Mouse (Mus musculus) thymus, postnatal 0 days (tissue): ENCODE results near the gene Gm525. TPM values are rescaled to one million over a fixed set of nuclear protein-coding genes. Genes with fewer than 3 reads are reported as not detected.
"Not testable (repeated sequence)": the region's sequence is repeated elsewhere in the genome, so short reads cannot be mapped to it uniquely, and the experiment has no call there.

Source experiments
- DNase-seq: peaks from one replicate; pipeline ENCODE4 v3.0.0-alpha.2; 2015; ENCODE audit warnings: low spot score
- polyA plus RNA-seq: library from polyadenylated mRNA; unstranded; fragments of >200 nt; fragmentation: Nextera tagmentation; extraction: Ambion mirVana; gene quantifications from 2 replicates; pipeline ENCODE4 v1.2.1, GENCODE M21; 2015

The Gm525 gene
- 191 and 212 TPM in 2 replicates for polyA plus RNA-seq

GRCm38 (mm10) chr11:89073541-89073940 lies at the start of gene Gm525:
Gene Gm525 (plus strand): TSS chr11:89073841.
- no peak for DNase-seq

DNA sequence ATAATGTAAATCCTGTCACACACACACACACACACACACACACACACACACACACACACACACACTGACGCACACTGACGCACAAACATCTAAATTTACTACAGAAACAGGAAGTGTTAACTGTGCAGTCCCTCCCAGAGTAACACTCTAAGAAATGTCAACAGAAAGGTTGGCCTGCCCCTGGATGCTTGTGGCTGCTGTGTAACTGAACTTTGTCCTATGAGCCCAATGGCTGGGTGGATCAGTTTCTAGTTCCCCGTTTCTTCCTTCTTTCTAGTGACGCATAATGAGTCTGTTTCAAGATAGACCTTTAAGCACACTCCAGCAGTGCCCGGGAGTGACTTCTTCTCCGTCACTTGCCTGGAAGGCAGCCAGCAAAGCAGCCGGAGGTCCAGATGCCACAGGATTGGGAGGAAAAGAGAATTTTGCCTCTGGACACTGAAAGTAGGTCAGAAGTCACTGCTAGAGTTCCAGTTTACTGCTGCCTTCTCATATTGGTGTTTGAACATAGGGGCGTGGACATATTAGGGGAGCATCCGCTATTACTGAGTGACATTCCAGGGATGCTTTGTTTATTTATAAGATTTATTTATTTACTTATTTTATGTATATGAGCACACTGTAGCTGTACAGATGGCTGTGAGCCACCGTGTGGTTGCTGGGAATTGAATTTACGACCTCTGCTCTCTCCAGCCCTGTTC lies 49.3 kb upstream of the Gm525 start:
- peak; percentile 64 for DNase-seq

- DNase-seq: no peak
Observed at GRCm38 (mm10) chr11:89025603-89026002, 48.0 kb upstream of the Gm525 start.

GRCm38 (mm10) chr11:89026117-89026516 lies 47.5 kb upstream of the Gm525 start:
- no peak for DNase-seq

DNA sequence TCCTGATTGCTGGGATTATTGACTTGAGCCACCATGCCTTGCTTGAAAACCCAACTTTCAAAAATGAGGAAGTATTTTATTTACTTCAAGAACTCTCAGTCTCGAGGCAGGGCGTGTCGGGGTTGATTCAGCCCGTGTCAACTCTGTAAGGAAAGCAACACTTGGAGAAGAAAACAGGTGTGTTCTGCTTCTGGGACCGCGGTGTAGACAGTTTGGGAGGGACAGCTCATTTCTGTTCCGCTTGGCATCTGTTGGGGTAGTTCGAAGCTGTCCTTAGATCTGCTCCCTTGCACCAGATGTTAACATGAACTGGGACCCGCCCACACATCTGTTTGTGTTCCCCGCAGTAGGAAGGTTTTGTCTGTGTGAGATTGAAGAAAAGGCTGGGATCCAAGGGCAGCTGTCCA lies 45.7 kb upstream of the Gm525 start:
- peak; percentile 60 for DNase-seq

- peak; percentile 21 for DNase-seq
Observed at GRCm38 (mm10) chr11:89028871-89029405, 44.7 kb upstream of the Gm525 start.

DNA sequence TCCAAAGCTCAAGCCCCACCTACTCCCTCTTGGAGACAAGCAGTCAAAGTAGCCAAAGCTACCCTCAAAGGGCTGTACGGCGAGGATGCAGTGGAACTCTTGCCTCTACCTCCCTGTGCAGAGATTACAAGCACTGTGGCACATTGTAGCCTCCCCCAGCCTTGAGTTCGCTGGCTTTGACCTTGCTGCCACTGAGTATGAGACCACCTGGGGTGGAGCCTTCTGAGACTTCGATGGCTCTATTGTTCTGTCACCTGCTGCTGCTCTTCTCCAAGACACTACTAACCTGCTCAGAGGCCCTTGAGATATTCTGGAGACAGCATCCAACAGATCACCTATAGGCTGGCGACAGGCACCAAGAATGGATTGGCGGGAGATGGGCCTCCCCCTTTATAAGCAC lies 43.1 kb upstream of the Gm525 start:
- DNase-seq: no peak

- no peak for DNase-seq
Observed at GRCm38 (mm10) chr11:89031189-89031588, 42.5 kb upstream of the Gm525 start.

DNA sequence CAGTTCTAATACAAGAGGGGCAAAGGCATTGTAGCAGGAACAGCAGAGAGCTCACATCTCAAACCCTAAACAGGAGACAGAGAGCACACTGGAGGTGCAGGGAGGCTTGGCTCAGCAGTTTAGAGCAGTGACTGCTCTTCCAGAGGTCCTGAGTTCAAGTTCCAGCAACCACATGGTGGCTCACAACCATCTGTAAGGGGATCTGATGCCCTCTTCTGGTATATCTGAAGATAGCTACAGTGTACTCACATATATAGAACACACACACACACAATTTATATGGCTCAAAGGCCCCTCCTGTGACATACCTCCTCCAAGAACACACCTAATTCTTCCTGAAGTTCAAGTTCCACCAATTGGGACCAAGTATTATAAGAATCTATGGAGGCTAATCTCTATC lies 39.0 kb upstream of the Gm525 start:
- no peak for DNase-seq

- DNase-seq: no peak
Observed at GRCm38 (mm10) chr11:89035552-89035951, 38.1 kb upstream of the Gm525 start.

GRCm38 (mm10) chr11:89038496-89038895 lies 35.1 kb upstream of the Gm525 start:
- no peak for DNase-seq

- DNase-seq: peak; percentile 62
Observed at GRCm38 (mm10) chr11:89039325-89039724, 34.3 kb upstream of the Gm525 start.

- not testable (repeated sequence) for DNase-seq
Observed at GRCm38 (mm10) chr11:89041073-89041472, 32.6 kb upstream of the Gm525 start.

DNA sequence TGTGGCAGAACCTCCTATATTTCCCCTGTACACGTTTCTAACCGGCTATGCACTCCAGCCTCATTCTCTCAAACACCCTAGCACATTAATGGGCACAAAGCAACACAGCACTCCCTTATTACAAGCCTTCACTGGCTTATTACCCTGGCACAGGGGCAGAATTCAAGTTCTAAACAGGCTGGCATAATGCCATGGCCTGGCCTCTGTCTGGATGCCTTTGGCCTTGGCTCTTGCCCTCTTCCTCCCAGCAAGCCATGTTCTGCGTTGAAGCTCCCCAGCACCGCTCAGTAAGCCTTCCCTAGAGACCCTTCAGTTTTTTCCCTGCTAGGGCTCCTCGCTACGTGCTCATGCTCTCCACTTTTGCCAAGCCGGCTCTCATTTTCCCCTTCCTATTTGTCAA lies 30.6 kb upstream of the Gm525 start:
- no peak for DNase-seq

DNA sequence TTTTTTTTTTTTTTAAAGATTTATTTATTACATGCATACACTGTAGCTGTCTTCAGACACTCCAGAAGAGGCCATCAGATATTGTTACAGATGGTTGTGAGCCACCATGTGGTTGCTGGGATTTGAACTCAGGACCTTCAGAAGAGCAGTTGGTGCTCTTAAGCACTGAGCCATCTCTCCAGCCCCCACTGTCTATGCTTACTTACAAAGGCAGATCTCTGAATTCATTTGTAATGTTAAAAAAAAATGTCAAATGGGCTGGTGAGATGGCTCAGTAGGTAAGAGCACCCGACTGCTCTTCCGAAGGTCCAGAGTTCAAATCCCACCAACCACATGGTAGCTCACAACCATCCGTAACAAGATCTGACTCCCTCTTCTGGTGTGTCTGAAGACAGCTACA lies 28.1 kb upstream of the Gm525 start:
- DNase-seq: not testable (repeated sequence)

GRCm38 (mm10) chr11:89046021-89046420 lies 27.6 kb upstream of the Gm525 start:
- DNase-seq: no peak

DNA sequence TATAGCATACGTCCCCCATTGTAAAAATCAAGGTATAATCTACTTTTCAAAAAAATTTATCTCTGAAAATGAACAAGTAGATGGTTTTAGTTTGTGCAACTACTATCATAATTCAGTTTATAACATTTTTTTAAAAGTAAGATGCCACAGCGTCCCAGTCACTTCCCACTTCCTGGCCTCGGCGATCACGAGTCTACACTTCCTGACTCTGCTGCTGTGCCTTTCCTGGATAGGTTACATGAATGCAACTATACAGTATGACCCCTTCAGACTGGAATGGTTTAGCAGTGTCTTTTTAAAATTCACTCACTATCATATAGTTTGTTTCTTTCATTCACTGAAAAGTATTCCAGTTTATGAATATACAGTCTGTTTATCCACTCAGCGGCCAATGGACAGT lies 21.9 kb upstream of the Gm525 start:
- no peak for DNase-seq

- no peak for DNase-seq
Observed at GRCm38 (mm10) chr11:89055931-89056690, 17.5 kb upstream of the Gm525 start.

GRCm38 (mm10) chr11:89058515-89059270 lies 14.9 kb upstream of the Gm525 start:
- DNase-seq: peak; percentile 79

DNA sequence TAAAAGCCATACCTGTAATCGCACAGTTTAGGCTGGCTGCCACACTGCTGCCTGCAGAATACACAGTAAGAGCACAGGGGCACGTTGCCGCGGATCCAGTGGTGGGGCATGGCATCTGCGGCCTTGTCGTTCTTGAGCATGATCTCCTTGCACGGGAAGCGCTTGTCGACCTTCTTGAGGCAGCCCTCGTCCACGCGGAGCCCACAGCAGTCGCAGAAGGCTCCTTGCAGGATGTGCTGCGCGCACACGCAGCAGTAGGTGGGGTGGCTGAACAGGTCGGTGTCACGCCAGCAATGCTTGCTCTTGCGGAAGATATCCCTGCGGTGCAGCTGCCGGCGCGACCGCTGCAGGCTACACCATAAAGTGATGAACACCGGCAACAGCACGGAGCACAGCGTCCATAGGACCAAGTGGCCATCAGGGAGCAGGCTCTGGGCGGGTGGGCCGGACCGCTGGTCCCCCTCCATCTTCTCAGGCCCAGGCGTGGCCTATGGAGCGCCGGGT lies 13.7 kb upstream of the Gm525 start:
- peak; percentile 80 for DNase-seq

DNA sequence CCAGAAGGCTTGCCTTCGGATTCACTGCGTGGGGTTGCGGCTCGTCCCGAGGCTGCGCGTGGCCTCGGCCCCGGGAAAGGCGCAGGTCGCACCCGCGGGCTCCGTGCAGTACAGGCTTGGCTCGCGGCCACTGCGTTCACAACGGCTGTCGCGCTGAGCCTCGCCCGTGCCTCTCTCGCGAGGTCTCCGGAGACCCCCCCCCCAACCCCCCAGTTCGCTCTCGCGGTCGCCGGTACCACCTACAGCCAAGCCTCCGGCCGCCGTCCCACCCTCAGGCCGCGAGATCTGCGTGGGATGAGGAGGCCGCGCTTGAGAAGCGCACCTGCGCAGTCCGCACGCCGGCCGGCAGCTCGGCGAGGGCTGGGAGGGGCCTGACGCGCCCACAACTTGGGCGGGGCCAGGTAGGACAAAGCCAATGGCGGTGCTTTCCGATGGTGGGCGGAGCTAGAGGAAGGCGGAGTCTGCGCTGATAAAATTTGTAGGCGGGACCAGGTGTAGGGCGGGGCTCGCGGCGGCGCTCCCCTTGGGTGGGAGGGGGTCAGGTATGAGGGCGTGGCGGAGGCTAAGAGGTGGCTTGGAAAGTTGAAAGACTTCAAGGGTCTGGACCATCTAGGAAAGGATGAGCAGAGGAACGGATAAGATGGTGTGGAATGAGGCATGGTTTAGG lies 13.1 kb upstream of the Gm525 start:
- peak; percentile 95 for DNase-seq
